Mouse (Mus musculus): ENCODE data around the gene Slc22a21. TPM values are rescaled to one million over a fixed set of nuclear protein-coding genes. Genes with fewer than 3 reads are reported as not detected.

Slc22a21 gene
- total and polyA plus RNA-seq, 3 experiments = not detected

DNA sequence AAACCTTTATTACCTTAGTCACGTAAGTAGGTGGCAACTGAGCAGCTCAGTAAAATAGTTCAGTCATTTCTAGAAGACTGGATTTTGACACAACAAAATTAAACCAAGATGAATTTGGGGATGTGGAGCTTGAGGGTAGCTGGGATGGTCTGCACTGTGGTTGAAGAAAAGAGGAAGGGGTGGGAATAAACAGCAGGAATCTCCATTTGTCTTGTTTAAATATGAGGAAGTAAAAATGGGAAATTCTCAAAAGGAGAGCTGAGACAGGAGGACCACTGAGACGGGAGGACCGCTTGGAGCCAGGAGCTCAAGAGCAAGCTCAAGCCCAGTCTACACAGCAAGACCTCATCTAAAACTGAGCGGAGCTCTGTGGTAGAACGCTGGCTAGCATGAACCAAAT is 53.8 kb downstream of the Slc22a21 start:
- Histone ChIP-seq H3K79me2 (replicated peaks; ENCODE audit: control insufficient read depth, extremely low read depth, insufficient read depth, poor library complexity, severe bottlenecking) (no peaks in the 10 kb centered on the region), H3K27me3 (replicated peaks) (peaks cover 1% of the 10 kb centered on the region), H3K4me1 (ENCODE audit: control insufficient read depth in 1 of 2, insufficient read depth in 2 of 2) (peaks cover 2 to 13% of the 10 kb centered on the region in 2 experiments; a peak in 3 of 4 replicates), H3K4me2 (ENCODE audit: insufficient read depth, low read depth, poor library complexity, severe bottlenecking) (no peak overlapping the region), H3K36me3 (replicated peaks in 1 of 2; ENCODE audit: control insufficient read depth in 1 of 2, insufficient read depth in 1 of 2, low read length in 1 of 2) (no peaks in the 10 kb centered on the region), H3K9me3 (replicated peaks; ENCODE audit: low read length) (no peaks in the 10 kb centered on the region), H3K27ac (ENCODE audit: insufficient read depth, low read depth) (no peak overlapping the region), H3K9ac (ENCODE audit: insufficient read depth, low read depth) (no peak overlapping the region), H3K4me3 (replicated peaks in 1 of 3; ENCODE audit: low read depth in 2 of 3, low read length in 2 of 3, poor library complexity in 1 of 3) (no peak overlapping the region)
- no peak for DNase-seq (ENCODE audit: extremely low read depth)
- in situ Hi-C loops (cut with MboI; ENCODE audit: low pct_ligation_motif_present, low pct_unique_long_range_greater_than_20kb, low sequenced_read_pairs) (no loop called here), dilution Hi-C loops (cut with MboI; ENCODE audit: extremely low pct_ligation_motif_present, extremely low pct_unique_long_range_greater_than_20kb, low sequenced_read_pairs) (no loop called here)
- TF ChIP-seq MAFK (IDR thresholded peaks at IDR 0.05; ENCODE audit: insufficient replicate concordance, low read length) (no peak), MAX (IDR thresholded peaks at IDR 0.05; ENCODE audit: low read length) (no peak), GABPA (IDR thresholded peaks at IDR 0.05; ENCODE audit: insufficient replicate concordance, low read depth, low read length) (no peak), MYC (IDR thresholded peaks at IDR 0.05; ENCODE audit: low read depth, low read length) (no peak), EP300 (IDR thresholded peaks at IDR 0.05; ENCODE audit: low read length) (no peak), POLR2AphosphoS2 (IDR thresholded peaks at IDR 0.05; ENCODE audit: low read depth, low read length) (no peak), IRF4 (IDR thresholded peaks at IDR 0.05; ENCODE audit: low read depth, low read length) (no peak), USF1 (IDR thresholded peaks at IDR 0.05; ENCODE audit: low read depth, low read length) (no peak), ZC3H11A (IDR thresholded peaks at IDR 0.05; ENCODE audit: low read depth, low read length) (no peak), USF2 (conservative IDR thresholded peaks at IDR 0.05; ENCODE audit: low read depth, low read length) (no peak)

DNA sequence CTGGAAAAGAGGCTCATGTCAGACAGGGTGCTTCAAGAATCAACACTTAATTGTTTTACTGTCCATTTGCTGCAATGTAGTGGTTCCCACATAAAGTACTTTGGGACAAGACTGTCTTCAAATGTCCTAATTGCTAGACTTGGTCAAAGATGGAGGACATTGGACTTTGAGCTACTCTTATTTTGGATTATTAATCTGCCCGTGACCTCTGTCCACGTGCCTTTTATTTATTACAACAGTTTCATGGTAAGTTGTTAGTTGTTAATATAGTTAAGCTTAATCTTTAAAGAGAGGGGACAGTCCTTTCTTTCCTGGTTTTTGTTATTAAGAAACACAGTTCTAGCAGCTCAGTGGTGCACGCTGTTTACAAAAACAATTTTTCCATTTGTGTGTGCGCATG is 61.3 kb downstream of the Slc22a21 start:
- no peaks in the 10 kb centered on the region for H3K36me3 ChIP-seq (replicated peaks in 1 of 2; ENCODE audit: control insufficient read depth in 1 of 2, insufficient read depth in 1 of 2, low read length in 1 of 2)
- no peak for DNase-seq (ENCODE audit: extremely low read depth)
- no peaks in the 10 kb centered on the region for H3K79me2 ChIP-seq (replicated peaks; ENCODE audit: control insufficient read depth, extremely low read depth, insufficient read depth, poor library complexity, severe bottlenecking)
- no peak for TF ChIP-seq E2F4 (IDR thresholded peaks at IDR 0.05; ENCODE audit: insufficient replicate concordance, low read depth, low read length)
- no peak for TF ChIP-seq RCOR1 (conservative IDR thresholded peaks at IDR 0.05; ENCODE audit: low read depth, low read length)
- no peak for TF ChIP-seq IRF4 (IDR thresholded peaks at IDR 0.05; ENCODE audit: low read depth, low read length)
- TF ChIP-seq UBTF (IDR thresholded peaks at IDR 0.05; ENCODE audit: low read depth, low read length) = no peak
- TF ChIP-seq MAFK (IDR thresholded peaks at IDR 0.05; ENCODE audit: insufficient replicate concordance, low read length) = no peak
- TF ChIP-seq TCF12 (IDR thresholded peaks at IDR 0.05; ENCODE audit: low read depth, low read length) = no peak
- no peak for TF ChIP-seq MAX (IDR thresholded peaks at IDR 0.05; ENCODE audit: low read length)
- TF ChIP-seq SIN3A (IDR thresholded peaks at IDR 0.05; ENCODE audit: low read length) = no peak
- TF ChIP-seq ZC3H11A (IDR thresholded peaks at IDR 0.05; ENCODE audit: low read depth, low read length) = no peak
- TF ChIP-seq MAZ (IDR thresholded peaks at IDR 0.05; ENCODE audit: low read depth, low read length) = no peak
- no peak for TF ChIP-seq USF2 (conservative IDR thresholded peaks at IDR 0.05; ENCODE audit: low read depth, low read length)
- no peak for TF ChIP-seq MEF2A (IDR thresholded peaks at IDR 0.05; ENCODE audit: borderline replicate concordance, low read depth, low read length)
- TF ChIP-seq GABPA (IDR thresholded peaks at IDR 0.05; ENCODE audit: insufficient replicate concordance, low read depth, low read length) = no peak
- no peak for TF ChIP-seq CTCF (conservative IDR thresholded peaks at IDR 0.05 in 1 of 2, IDR thresholded peaks at IDR 0.05 in 1 of 2; ENCODE audit: low read depth in 2 of 2, low read length in 2 of 2)
- TF ChIP-seq HCFC1 (IDR thresholded peaks at IDR 0.05; ENCODE audit: low read depth, low read length) = no peak
- no peak for TF ChIP-seq NRF1 (IDR thresholded peaks at IDR 0.05; ENCODE audit: low read depth, low read length)
- TF ChIP-seq CHD2 (IDR thresholded peaks at IDR 0.05; ENCODE audit: low read length) = no peak
- no peak for TF ChIP-seq POLR2AphosphoS2 (IDR thresholded peaks at IDR 0.05; ENCODE audit: low read depth, low read length)
- TF ChIP-seq NELFE (IDR thresholded peaks at IDR 0.05; ENCODE audit: low read depth, low read length) = no peak
- no peaks in the 10 kb centered on the region for H3K27me3 ChIP-seq (replicated peaks)
- peaks cover 3% of the 10 kb centered on the region for H3K9me3 ChIP-seq (replicated peaks; ENCODE audit: low read length)
- no peak overlapping the region for H3K4me2 ChIP-seq (ENCODE audit: insufficient read depth, low read depth, poor library complexity, severe bottlenecking)
- H3K4me3 ChIP-seq (replicated peaks in 1 of 3; ENCODE audit: low read depth in 2 of 3, low read length in 2 of 3, poor library complexity in 1 of 3) = no peak overlapping the region
- dilution Hi-C loops (cut with MboI; ENCODE audit: extremely low pct_ligation_motif_present, extremely low pct_unique_long_range_greater_than_20kb, low sequenced_read_pairs) = no loop called here
- H3K9ac ChIP-seq (ENCODE audit: insufficient read depth, low read depth) = no peak overlapping the region
- in situ Hi-C loops (cut with MboI; ENCODE audit: low pct_ligation_motif_present, low pct_unique_long_range_greater_than_20kb, low sequenced_read_pairs) = no loop called here
- no peaks in the 10 kb centered on the region for H3K4me1 ChIP-seq (ENCODE audit: control insufficient read depth in 1 of 2, insufficient read depth in 2 of 2)
- no peak overlapping the region for H3K27ac ChIP-seq (ENCODE audit: insufficient read depth, low read depth)
